Mouse (Mus musculus): ENCODE results near the gene Ppfia4. TPM values are rescaled to one million over a fixed set of nuclear protein-coding genes. Genes with fewer than 3 reads are reported as not detected.

The Ppfia4 gene
- polyA plus RNA-seq, 1 experiment from 2014 or later = 25.6 TPM

DNA sequence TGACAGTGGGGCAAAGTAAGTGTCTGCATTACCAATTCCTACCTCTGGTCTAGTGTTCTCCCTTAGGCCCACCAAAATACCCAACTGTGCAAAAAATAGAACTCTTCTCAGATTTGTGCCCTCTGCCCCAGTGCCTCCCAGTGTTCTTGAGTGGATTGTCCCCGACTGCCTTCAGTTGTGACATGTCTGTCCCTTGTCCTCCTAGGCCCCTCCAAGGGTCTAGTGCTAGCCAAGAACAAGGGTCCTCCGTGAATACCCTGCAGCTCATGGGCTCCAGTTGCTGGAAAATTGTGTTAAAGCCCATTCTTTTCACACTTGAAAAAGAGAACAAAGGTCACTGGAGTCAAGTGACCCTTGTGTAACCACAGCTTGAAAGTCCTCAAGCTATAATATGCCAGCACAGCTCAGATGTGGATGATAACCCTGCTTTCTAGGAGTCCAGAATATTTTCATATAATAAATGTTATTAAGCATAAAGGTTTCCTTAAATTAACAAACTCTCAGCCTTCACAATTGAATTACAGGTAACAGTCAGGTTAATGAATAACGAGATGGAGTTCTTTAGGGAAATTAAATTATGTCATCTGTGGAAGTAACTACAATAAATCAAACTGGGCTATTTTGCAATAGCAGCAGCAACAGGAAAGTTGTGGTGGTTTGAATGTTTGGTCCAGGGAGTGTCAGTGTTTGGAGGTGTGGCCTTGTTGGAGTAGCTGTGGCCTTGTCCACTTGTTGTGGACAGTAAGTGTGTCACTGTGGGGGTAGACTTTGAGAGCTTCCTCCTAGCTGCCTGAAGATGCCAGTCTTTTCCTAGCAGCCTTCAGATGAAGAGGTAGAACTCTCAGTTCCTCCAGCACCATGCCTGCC lies 38.8 kb downstream of the Ppfia4 start:
- Histone ChIP-seq H3K9ac (ENCODE audit: low read depth, low read length) (no peak overlapping the region), H3K27me3 (ENCODE audit: control insufficient read depth, insufficient read depth, low read depth, low read length) (peaks cover 7% of the 10 kb centered on the region), H3K36me3 (ENCODE audit: control insufficient read depth, insufficient read depth, low read length) (no peaks in the 10 kb centered on the region; the same call in 1 of the 2 replicates), H3K4me3 (ENCODE audit: low read depth, low read length) (no peak overlapping the region), H3K9me3 (replicated peaks; ENCODE audit: control insufficient read depth, low read length, poor library complexity, severe bottlenecking) (no peaks in the 10 kb centered on the region), H3K27ac (ENCODE audit: low read length) (no peak overlapping the region), H3K4me2 (ENCODE audit: low read length) (no peak overlapping the region), H3K4me1 (ENCODE audit: control insufficient read depth, insufficient read depth, low read length) (peaks cover 9% of the 10 kb centered on the region)
- ATAC-seq = no peak
- WGBS = 68% methylated on average over 3 of the region's 3 CpGs

DNA sequence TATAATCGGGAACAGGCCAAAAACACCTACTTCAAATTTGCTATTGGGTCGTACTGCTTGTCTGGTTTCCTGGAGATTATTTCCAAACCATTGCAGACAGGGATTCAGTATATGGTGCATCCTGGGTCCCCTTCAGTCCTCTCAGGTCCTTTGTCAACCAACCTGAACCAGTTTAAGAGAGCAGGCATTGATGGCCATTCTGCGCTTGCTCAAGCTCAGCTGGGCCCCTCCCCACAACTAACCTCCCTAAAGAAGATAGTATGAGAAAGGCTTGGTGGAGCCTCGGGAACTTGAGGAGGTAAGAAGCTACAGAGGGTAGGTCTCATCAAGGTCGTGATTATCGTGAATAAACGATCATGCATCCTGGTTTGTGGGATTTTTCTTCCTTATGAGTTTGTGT lies 39.5 kb downstream of the Ppfia4 start:
- no peak overlapping the region for H3K4me2 ChIP-seq (ENCODE audit: low read length)
- peaks cover 5% of the 10 kb centered on the region for H3K27me3 ChIP-seq (ENCODE audit: control insufficient read depth, insufficient read depth, low read depth, low read length)
- no peaks in the 10 kb centered on the region; the same call in 1 of the 2 replicates for H3K36me3 ChIP-seq (ENCODE audit: control insufficient read depth, insufficient read depth, low read length)
- no peak overlapping the region for H3K4me3 ChIP-seq (ENCODE audit: low read depth, low read length)
- H3K9me3 ChIP-seq (replicated peaks; ENCODE audit: control insufficient read depth, low read length, poor library complexity, severe bottlenecking) = no peaks in the 10 kb centered on the region
- WGBS = 87% methylated on average over 7 of the region's 7 CpGs
- H3K27ac ChIP-seq (ENCODE audit: low read length) = no peak overlapping the region
- H3K9ac ChIP-seq (ENCODE audit: low read depth, low read length) = no peak overlapping the region
- ATAC-seq = no peak
- peaks cover 3% of the 10 kb centered on the region; the same call in 1 of the 2 replicates for H3K4me1 ChIP-seq (ENCODE audit: control insufficient read depth, insufficient read depth, low read length)

DNA sequence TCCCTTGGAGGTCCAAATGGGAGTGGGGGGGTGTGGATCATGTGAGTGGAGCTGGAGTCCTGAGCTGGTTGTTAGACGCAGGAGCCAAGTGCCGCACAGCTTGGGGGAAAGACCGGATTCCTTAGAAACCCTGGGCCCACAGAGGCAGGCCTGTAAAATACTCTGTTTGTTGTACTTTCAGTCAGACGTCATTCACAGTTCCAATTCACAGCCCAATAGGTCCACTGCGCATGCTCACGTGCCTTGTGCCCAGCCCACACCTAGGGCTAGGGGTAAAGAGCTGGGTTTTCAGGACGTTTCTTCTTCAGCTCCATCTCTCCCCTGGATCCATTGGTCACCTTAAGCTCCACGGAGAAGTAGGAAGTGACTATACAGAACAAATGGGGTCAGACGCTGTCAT lies 40.1 kb downstream of the Ppfia4 start:
- Histone ChIP-seq H3K4me1 (ENCODE audit: control insufficient read depth, insufficient read depth, low read length) (peaks cover 3% of the 10 kb centered on the region; the same call in 1 of the 2 replicates), H3K27ac (ENCODE audit: low read length) (no peak overlapping the region), H3K9me3 (replicated peaks; ENCODE audit: control insufficient read depth, low read length, poor library complexity, severe bottlenecking) (no peaks in the 10 kb centered on the region), H3K4me2 (ENCODE audit: low read length) (no peak overlapping the region), H3K27me3 (ENCODE audit: control insufficient read depth, insufficient read depth, low read depth, low read length) (no peaks in the 10 kb centered on the region; the same call in 1 of the 2 replicates), H3K4me3 (ENCODE audit: low read depth, low read length) (no peak overlapping the region), H3K9ac (ENCODE audit: low read depth, low read length) (no peak overlapping the region), H3K36me3 (ENCODE audit: control insufficient read depth, insufficient read depth, low read length) (no peaks in the 10 kb centered on the region)
- WGBS = 45% methylated on average over 9 of the region's 9 CpGs
- ATAC-seq = no peak

DNA sequence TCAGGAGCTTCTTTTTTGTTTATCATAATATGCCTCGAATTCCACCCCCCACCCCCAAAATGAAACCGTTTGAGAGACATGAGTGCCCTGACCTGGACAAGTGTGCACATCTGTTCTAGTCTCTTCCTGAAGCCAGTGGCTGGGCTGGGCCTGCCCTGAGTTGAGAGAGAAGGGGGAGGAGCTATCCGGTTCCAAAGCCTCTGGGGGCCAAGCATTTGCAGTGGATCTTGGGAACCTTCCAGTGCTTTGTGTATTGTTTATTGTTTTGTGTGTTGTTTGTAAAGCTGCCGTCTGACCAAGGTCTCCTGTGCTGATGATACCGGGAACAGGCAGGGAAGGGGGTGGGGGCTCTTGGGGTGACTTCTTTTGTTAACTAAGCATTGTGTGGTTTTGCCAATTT lies 40.7 kb downstream of the Ppfia4 start:
- H3K4me3 ChIP-seq (ENCODE audit: low read depth, low read length) = no peak overlapping the region
- H3K27ac ChIP-seq (ENCODE audit: low read length) = no peak overlapping the region
- H3K9ac ChIP-seq (ENCODE audit: low read depth, low read length) = no peak overlapping the region
- no peak overlapping the region for H3K4me2 ChIP-seq (ENCODE audit: low read length)
- H3K4me1 ChIP-seq (ENCODE audit: control insufficient read depth, insufficient read depth, low read length) = peaks cover 3% of the 10 kb centered on the region; the same call in 1 of the 2 replicates
- no peaks in the 10 kb centered on the region for H3K36me3 ChIP-seq (ENCODE audit: control insufficient read depth, insufficient read depth, low read length)
- no peaks in the 10 kb centered on the region; the same call in 1 of the 2 replicates for H3K27me3 ChIP-seq (ENCODE audit: control insufficient read depth, insufficient read depth, low read depth, low read length)
- H3K9me3 ChIP-seq (replicated peaks; ENCODE audit: control insufficient read depth, low read length, poor library complexity, severe bottlenecking) = no peaks in the 10 kb centered on the region
- ATAC-seq = no peak
- WGBS = 21% methylated on average over 5 of the region's 5 CpGs

DNA sequence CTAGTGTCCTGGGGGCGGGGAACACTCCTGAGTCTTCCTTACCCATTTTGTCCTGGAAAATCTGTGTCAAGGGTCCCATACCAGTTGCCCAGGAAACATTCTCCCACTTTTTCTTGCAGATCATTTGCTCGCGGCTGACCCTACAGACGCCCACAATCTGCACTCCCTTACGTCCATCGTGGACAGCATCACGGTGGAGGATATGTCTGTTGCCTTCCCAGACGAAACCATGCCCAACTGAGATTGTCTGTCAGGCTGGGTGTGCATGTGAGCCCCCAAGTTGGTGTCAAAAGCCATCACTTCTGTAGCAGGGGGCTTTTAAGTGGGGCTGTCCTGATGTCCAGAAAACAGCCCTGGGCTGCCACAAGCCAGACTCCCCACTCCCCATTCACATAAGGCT lies 41.2 kb downstream of the Ppfia4 start:
- WGBS = 82% methylated on average over 8 of the region's 8 CpGs
- no peak for ATAC-seq
- Histone ChIP-seq H3K4me2 (ENCODE audit: low read length) (no peak overlapping the region), H3K9ac (ENCODE audit: low read depth, low read length) (no peak overlapping the region), H3K4me1 (ENCODE audit: control insufficient read depth, insufficient read depth, low read length) (peaks cover 3% of the 10 kb centered on the region; the same call in 1 of the 2 replicates), H3K27me3 (ENCODE audit: control insufficient read depth, insufficient read depth, low read depth, low read length) (no peaks in the 10 kb centered on the region; the same call in 1 of the 2 replicates), H3K36me3 (ENCODE audit: control insufficient read depth, insufficient read depth, low read length) (no peaks in the 10 kb centered on the region), H3K27ac (ENCODE audit: low read length) (no peak overlapping the region), H3K9me3 (replicated peaks; ENCODE audit: control insufficient read depth, low read length, poor library complexity, severe bottlenecking) (no peaks in the 10 kb centered on the region), H3K4me3 (ENCODE audit: low read depth, low read length) (no peak overlapping the region)

DNA sequence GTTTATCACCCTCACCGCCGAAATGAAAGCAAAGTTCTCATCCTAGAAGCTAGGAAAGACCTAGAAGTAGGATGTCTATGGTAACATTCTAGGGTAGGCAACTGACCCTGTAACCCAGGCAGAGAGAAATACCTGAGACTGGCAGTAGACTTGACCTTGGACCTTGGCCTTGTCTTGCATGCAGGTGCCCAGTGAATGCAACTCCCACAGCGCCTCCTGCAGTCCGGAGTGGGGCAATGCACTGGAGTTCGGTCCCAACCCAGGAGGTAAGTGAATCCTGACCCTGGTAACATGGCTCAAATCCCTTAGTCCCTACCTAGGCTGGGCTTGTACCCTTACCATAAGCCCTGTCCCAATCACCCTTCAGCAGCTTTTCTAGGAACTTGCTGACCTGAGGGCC lies 41.8 kb downstream of the Ppfia4 start:
- Histone ChIP-seq H3K4me3 (ENCODE audit: low read depth, low read length) (no peak overlapping the region), H3K27ac (ENCODE audit: low read length) (no peak overlapping the region), H3K9me3 (replicated peaks; ENCODE audit: control insufficient read depth, low read length, poor library complexity, severe bottlenecking) (no peaks in the 10 kb centered on the region), H3K36me3 (ENCODE audit: control insufficient read depth, insufficient read depth, low read length) (no peaks in the 10 kb centered on the region), H3K4me1 (ENCODE audit: control insufficient read depth, insufficient read depth, low read length) (peaks cover 3% of the 10 kb centered on the region; the same call in 1 of the 2 replicates), H3K4me2 (ENCODE audit: low read length) (no peak overlapping the region), H3K27me3 (ENCODE audit: control insufficient read depth, insufficient read depth, low read depth, low read length) (no peaks in the 10 kb centered on the region; the same call in 1 of the 2 replicates), H3K9ac (ENCODE audit: low read depth, low read length) (no peak overlapping the region)
- no peak for ATAC-seq
- WGBS = 74% methylated on average over 5 of the region's 5 CpGs

DNA sequence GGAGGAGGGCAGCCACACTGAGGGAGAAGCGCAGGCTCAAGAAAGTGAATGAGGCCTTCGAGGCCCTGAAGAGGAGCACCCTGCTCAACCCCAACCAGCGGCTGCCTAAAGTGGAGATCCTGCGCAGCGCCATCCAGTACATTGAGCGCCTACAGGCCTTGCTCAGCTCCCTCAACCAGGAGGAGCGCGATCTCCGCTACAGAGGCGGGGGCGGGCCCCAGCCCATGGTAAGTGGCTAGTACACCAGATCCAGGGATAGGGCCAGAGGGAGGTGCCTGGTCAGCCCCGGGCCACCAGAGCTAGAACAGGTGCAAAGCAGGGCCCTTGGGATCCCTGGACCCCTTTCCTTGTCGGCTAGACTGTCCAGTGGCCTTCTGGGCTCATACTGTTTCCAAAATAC lies 42.4 kb downstream of the Ppfia4 start:
- Histone ChIP-seq H3K4me1 (ENCODE audit: control insufficient read depth, insufficient read depth, low read length) (peaks cover 3% of the 10 kb centered on the region; the same call in 1 of the 2 replicates), H3K27ac (ENCODE audit: low read length) (no peak overlapping the region), H3K9me3 (replicated peaks; ENCODE audit: control insufficient read depth, low read length, poor library complexity, severe bottlenecking) (no peaks in the 10 kb centered on the region), H3K4me2 (ENCODE audit: low read length) (no peak overlapping the region), H3K4me3 (ENCODE audit: low read depth, low read length) (no peak overlapping the region), H3K27me3 (ENCODE audit: control insufficient read depth, insufficient read depth, low read depth, low read length) (no peaks in the 10 kb centered on the region; the same call in 1 of the 2 replicates), H3K36me3 (ENCODE audit: control insufficient read depth, insufficient read depth, low read length) (no peaks in the 10 kb centered on the region), H3K9ac (ENCODE audit: low read depth, low read length) (no peak overlapping the region)
- ATAC-seq = no peak
- WGBS = 95% methylated on average over 13 of the region's 13 CpGs

DNA sequence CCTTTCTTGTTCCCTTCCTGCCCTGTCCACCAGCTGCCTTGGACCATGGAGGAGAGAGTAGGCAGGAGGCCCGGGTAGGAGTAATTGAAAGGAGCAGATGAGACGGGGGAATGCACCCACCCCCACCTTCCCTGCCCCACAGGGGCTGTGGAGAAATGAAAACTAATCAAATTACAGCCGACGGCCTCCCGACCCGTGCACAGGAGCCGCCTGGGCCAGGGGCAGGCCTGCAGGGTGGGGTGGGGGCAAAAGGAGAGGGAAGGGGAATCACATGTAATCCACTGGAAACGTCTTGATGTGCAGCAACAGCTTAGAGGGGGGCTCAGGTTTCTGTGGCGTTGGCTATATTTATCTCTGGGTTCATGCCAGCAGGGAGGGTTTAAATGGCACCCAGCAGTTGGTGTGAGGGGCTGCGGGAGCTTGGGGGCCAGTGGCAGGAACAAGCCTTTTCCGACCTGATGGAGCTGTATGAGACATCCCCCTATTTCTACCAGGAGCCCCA lies 43.1 kb downstream of the Ppfia4 start, which contains the start of gene Myog:
Myog (plus strand) TSS at position 392 of the 502 bp plus-strand sequence.
- Histone ChIP-seq H3K27ac (ENCODE audit: low read length) (no peak within 1 kb of the TSS), H3K27me3 (ENCODE audit: control insufficient read depth, insufficient read depth, low read depth, low read length) (no peaks in the 10 kb centered on the region; the same call in 1 of the 2 replicates), H3K9me3 (replicated peaks; ENCODE audit: control insufficient read depth, low read length, poor library complexity, severe bottlenecking) (no peaks in the 10 kb centered on the region), H3K4me1 (ENCODE audit: control insufficient read depth, insufficient read depth, low read length) (peaks cover 3% of the 10 kb centered on the region; the same call in 1 of the 2 replicates), H3K4me2 (ENCODE audit: low read length) (no peak within 1 kb of the TSS), H3K9ac (ENCODE audit: low read depth, low read length) (no peak within 1 kb of the TSS), H3K4me3 (ENCODE audit: low read depth, low read length) (no peak within 1 kb of the TSS), H3K36me3 (ENCODE audit: control insufficient read depth, insufficient read depth, low read length) (no peaks in the 10 kb centered on the region)
- WGBS = 35% methylated on average over 11 of the region's 11 CpGs
- 0 out of 2 replicates have a peak, but pooled peaks have one; percentile 9 for ATAC-seq

DNA sequence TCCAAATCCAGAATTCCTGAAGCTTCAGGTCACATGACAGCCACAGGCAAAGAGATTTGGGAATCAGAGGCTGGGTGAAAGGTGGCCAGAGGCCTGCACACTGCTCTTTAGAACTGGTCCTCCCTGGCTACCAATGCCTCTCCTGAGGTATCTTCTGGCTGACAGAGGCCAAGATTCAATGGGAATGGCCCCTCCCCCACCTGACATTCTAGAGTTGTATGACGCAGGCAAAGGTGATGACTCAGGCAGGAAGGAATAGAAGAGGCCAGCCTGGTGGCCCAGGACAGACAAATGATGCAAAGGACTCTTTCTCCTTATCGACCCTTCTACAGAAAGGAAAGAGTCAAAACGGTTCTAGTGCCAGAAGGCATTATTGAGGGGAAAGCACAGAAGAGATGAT lies 44.5 kb downstream of the Ppfia4 start:
- Histone ChIP-seq H3K9ac (ENCODE audit: low read depth, low read length) (no peak overlapping the region), H3K4me3 (ENCODE audit: low read depth, low read length) (no peak overlapping the region), H3K9me3 (replicated peaks; ENCODE audit: control insufficient read depth, low read length, poor library complexity, severe bottlenecking) (no peaks in the 10 kb centered on the region), H3K4me1 (ENCODE audit: control insufficient read depth, insufficient read depth, low read length) (peaks cover 3% of the 10 kb centered on the region; the same call in 1 of the 2 replicates), H3K27ac (ENCODE audit: low read length) (no peak overlapping the region), H3K36me3 (ENCODE audit: control insufficient read depth, insufficient read depth, low read length) (no peaks in the 10 kb centered on the region), H3K4me2 (ENCODE audit: low read length) (no peak overlapping the region), H3K27me3 (ENCODE audit: control insufficient read depth, insufficient read depth, low read depth, low read length) (no peaks in the 10 kb centered on the region; the same call in 1 of the 2 replicates)
- no peak for ATAC-seq
- 73% methylated on average over 3 of the region's 3 CpGs for WGBS

All from midbrain, embryonic 16.5 days (tissue).